Mouse (Mus musculus): Measurements from ENCODE around the gene Six6. TPM values are rescaled to one million over a fixed set of nuclear protein-coding genes. Genes with fewer than 3 reads are reported as not detected.

Gene Six6
- polyA plus RNA-seq, 1 experiment from 2014 or later, result not detected

DNA sequence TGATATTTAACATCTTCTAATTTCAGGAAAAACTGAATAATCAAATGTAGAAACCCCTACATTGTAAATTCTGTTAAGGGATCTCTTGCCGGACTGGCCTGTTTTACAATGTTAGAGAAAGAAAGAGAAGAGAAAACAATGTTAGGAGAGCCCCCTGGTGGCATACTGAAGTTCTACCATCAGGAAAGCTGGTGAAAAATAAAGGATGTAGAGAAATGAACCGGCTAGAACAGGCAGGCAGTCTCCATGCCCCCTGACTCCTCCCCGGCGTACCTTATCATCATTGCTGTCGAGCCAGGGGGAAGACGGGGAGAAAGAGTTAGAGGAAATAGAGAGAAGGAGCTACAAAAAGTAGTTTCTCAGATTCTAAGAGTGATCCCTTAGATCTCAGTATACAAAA, 33.5 kb downstream of the Six6 start:
- ATAC-seq (replicated peaks; ENCODE audit: insufficient number of reproducible peaks, low FRiP score, low TSS enrichment), result no peak
- WGBS (ENCODE audit: insufficient replicate concordance), result 3% methylated on average over 6 of the region's 6 CpGs

DNA sequence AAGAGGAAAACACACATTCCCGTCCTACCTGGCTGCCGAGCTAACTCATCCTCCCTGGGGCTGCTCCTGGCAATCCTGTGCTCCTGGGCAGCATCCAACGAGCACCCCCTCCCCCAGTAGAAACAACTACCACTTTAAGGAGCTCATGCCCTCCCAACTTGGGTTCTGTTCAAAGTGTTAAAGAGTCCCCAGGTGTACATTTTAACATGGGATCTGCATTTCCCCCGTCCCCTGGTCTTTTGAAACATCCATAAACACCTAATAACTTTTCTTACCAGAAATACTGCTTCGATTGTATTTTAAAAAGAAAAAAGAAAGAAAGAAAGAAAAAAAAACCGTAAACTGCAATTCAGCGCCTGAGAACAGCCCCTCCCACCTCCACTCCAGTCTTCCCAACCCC, 36.5 kb downstream of the Six6 start:
- no peak for ATAC-seq (replicated peaks; ENCODE audit: insufficient number of reproducible peaks, low FRiP score, low TSS enrichment)
- WGBS (ENCODE audit: insufficient replicate concordance), result 2% methylated on average over 7 of the region's 7 CpGs

More for the DNA sequence above, 33.5 kb downstream of the Six6 start:
- Histone ChIP-seq H3K9ac (ENCODE audit: low read depth, low read length) (no peak overlapping the region), H3K4me2 (no peak overlapping the region), H3K27ac (ENCODE audit: low read depth, low read length) (no peak overlapping the region), H3K4me3 (ENCODE audit: low read depth, low read length) (no peak overlapping the region), H3K27me3 (ENCODE audit: control insufficient read depth, insufficient read depth, low read length) (peaks cover 6% of the 10 kb centered on the region), H3K9me3 (replicated peaks; ENCODE audit: control insufficient read depth, low read length) (no peaks in the 10 kb centered on the region), H3K4me1 (ENCODE audit: control insufficient read depth, insufficient read depth, low read length) (no peaks in the 10 kb centered on the region), H3K36me3 (ENCODE audit: control insufficient read depth, insufficient read depth, low read length) (no peaks in the 10 kb centered on the region)

DNA sequence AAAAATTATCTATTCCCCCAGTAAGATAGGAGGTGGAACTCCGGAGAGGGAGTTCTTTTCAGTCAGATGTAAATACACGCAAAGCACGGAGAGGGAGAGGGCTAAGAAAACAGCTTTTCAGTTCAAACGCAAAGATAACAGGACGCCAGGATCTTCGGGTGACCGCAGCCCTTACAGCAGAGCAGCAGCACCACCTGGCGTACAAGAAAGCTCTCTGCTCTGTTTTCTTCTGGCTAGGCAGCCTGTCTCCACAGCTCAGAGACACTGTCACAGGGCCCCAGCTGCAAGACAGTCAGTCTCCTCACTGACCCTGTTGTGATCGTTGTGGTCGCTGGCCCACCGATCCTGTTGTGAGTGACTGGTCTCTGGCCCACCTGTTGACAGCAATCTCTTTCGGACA, 37.0 kb downstream of the Six6 start:
- peak; percentile 65; the same call in 1 of the 2 replicates for ATAC-seq (replicated peaks; ENCODE audit: insufficient number of reproducible peaks, low FRiP score, low TSS enrichment)
- Histone ChIP-seq H3K9me3 (replicated peaks; ENCODE audit: control insufficient read depth, low read length) (no peaks in the 10 kb centered on the region), H3K4me2 (peak overlapping the region; percentile 75), H3K9ac (ENCODE audit: low read depth, low read length) (peak overlapping the region; percentile 16; the same call in 1 of the 2 replicates), H3K36me3 (ENCODE audit: control insufficient read depth, insufficient read depth, low read length) (no peaks in the 10 kb centered on the region), H3K4me1 (ENCODE audit: control insufficient read depth, insufficient read depth, low read length) (no peaks in the 10 kb centered on the region), H3K27me3 (ENCODE audit: control insufficient read depth, insufficient read depth, low read length) (peaks cover 4% of the 10 kb centered on the region; the same call in 1 of the 2 replicates), H3K4me3 (ENCODE audit: low read depth, low read length) (peak overlapping the region; percentile 40), H3K27ac (ENCODE audit: low read depth, low read length) (no peak overlapping the region)
- WGBS (ENCODE audit: insufficient replicate concordance), result 1% methylated on average over 12 of the region's 12 CpGs

More for the DNA sequence above, 36.5 kb downstream of the Six6 start:
- H3K27me3 ChIP-seq (ENCODE audit: control insufficient read depth, insufficient read depth, low read length), result peaks cover 6% of the 10 kb centered on the region
- peak overlapping the region; percentile 40 for H3K4me3 ChIP-seq (ENCODE audit: low read depth, low read length)
- no peaks in the 10 kb centered on the region for H3K9me3 ChIP-seq (replicated peaks; ENCODE audit: control insufficient read depth, low read length)
- H3K4me1 ChIP-seq (ENCODE audit: control insufficient read depth, insufficient read depth, low read length), result no peaks in the 10 kb centered on the region
- no peak overlapping the region for H3K27ac ChIP-seq (ENCODE audit: low read depth, low read length)
- no peaks in the 10 kb centered on the region for H3K36me3 ChIP-seq (ENCODE audit: control insufficient read depth, insufficient read depth, low read length)
- peak overlapping the region; percentile 16; the same call in 1 of the 2 replicates for H3K9ac ChIP-seq (ENCODE audit: low read depth, low read length)
- H3K4me2 ChIP-seq, result peak overlapping the region; percentile 75

DNA sequence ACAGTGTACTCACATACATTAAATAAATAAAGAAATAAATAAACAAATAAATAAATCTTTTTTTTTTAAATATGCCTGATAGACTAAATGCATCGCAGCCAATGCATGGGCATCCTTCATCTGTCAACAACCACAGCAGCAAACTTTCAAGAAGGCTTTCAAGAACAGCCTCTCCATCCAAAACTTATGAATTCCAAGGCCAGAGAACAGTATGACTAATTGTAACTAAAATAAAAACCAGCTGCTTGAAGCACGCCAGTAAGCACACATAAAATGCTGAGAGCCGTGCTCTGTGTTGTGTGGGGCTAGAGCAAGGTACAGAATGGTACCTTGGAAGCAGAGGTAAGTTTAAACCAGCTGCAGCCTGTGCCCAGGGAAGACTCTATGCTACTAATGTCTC, 38.2 kb downstream of the Six6 start:
- no peak for ATAC-seq (replicated peaks; ENCODE audit: insufficient number of reproducible peaks, low FRiP score, low TSS enrichment)
- H3K27ac ChIP-seq (ENCODE audit: low read depth, low read length), result no peak overlapping the region
- no peak overlapping the region for H3K9ac ChIP-seq (ENCODE audit: low read depth, low read length)
- H3K27me3 ChIP-seq (ENCODE audit: control insufficient read depth, insufficient read depth, low read length), result no peaks in the 10 kb centered on the region
- no peaks in the 10 kb centered on the region for H3K9me3 ChIP-seq (replicated peaks; ENCODE audit: control insufficient read depth, low read length)
- H3K4me1 ChIP-seq (ENCODE audit: control insufficient read depth, insufficient read depth, low read length), result no peaks in the 10 kb centered on the region
- H3K36me3 ChIP-seq (ENCODE audit: control insufficient read depth, insufficient read depth, low read length), result no peaks in the 10 kb centered on the region
- H3K4me3 ChIP-seq (ENCODE audit: low read depth, low read length), result no peak overlapping the region
- 88% methylated on average over 3 of the region's 3 CpGs for WGBS (ENCODE audit: insufficient replicate concordance)
- H3K4me2 ChIP-seq, result no peak overlapping the region

DNA sequence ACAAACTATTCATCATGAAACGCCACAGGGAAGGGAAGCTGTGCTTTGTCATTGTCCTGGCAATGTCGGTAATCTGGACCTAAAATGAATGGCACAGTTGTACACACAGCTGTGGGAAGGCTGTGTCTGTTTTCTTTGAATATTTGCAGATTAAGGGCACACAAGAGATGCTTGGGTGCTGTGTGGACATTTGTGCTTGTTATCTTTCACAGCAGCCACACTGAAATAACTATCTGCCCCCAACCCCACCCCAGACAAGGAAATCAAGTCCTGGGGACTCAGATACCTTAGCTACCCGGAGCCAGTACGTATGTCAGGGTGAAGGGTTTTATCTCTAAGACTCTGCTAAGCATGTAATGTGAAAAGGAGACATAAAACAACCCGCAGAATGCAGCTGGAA, 39.5 kb downstream of the Six6 start:
- no peak overlapping the region for H3K27ac ChIP-seq (ENCODE audit: low read depth, low read length)
- no peak for ATAC-seq (replicated peaks; ENCODE audit: insufficient number of reproducible peaks, low FRiP score, low TSS enrichment)
- no peak overlapping the region for H3K4me3 ChIP-seq (ENCODE audit: low read depth, low read length)
- H3K4me2 ChIP-seq, result no peak overlapping the region
- WGBS (ENCODE audit: insufficient replicate concordance), result 45% methylated on average over 5 of the region's 5 CpGs
- H3K9me3 ChIP-seq (replicated peaks; ENCODE audit: control insufficient read depth, low read length), result no peaks in the 10 kb centered on the region
- H3K36me3 ChIP-seq (ENCODE audit: control insufficient read depth, insufficient read depth, low read length), result no peaks in the 10 kb centered on the region
- no peaks in the 10 kb centered on the region for H3K4me1 ChIP-seq (ENCODE audit: control insufficient read depth, insufficient read depth, low read length)
- H3K27me3 ChIP-seq (ENCODE audit: control insufficient read depth, insufficient read depth, low read length), result no peaks in the 10 kb centered on the region
- H3K9ac ChIP-seq (ENCODE audit: low read depth, low read length), result no peak overlapping the region

DNA sequence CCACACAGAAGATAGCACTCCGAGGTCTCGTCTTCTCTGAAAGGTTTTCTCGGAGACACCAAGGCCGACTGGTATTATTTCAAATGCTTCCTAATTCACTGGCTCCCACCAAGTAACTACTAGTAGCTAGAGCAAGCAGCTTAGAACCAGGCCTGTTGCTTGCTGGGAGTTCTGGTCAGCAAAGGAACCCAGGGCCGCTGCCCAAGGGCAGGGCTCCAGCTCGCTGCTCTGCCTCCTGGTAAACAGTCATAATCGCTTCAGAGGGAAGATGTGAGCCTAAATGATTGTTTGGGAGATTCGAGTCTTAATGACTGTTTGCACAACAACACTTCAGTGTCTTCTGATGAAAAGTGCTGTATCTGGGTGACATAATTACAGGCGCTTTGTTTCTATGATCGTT, 42.9 kb downstream of the Six6 start:
- no peak overlapping the region for H3K27ac ChIP-seq (ENCODE audit: low read depth, low read length)
- no peaks in the 10 kb centered on the region for H3K9me3 ChIP-seq (replicated peaks; ENCODE audit: control insufficient read depth, low read length)
- ATAC-seq (replicated peaks; ENCODE audit: insufficient number of reproducible peaks, low FRiP score, low TSS enrichment), result no peak

DNA sequence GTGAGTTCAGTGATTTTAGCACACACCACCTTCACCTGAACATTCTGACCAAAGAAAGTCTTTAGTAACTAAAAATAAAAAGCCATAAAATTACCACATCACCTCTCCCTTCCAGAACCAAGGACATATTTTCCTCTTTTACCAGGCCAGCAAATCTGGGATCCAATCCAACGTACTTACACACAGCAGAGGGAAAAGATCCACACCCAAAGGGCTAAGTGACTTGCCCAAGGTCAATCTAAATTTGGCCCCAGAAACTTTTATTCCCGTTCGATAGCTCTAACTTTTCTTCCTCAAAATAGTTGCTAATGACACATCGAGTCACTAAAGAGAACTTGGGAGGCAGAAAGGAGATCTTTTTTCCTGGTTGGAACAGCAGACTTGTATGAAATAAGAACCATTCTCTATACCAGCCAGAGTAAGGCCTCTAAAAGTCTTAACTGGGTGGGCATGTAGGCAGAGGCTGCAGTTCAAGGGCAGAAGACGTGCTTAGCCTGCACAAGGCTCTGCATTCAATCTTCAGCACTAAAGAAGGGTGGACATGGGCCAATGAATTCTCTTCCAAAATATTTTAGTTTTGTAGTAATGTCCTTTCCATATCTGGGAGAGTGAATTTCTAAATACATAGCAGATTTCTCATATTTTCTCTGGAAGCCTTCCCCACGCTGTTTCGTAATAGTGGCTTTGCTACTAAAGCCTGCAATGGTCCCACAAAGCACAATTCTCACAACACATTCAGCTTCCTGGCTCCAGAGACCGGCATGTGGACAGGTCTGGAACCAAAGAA, 43.6 kb downstream of the Six6 start:
- Histone ChIP-seq H3K4me3 (ENCODE audit: low read depth, low read length) (no peak overlapping the region), H3K27me3 (ENCODE audit: control insufficient read depth, insufficient read depth, low read length) (no peaks in the 10 kb centered on the region), H3K27ac (ENCODE audit: low read depth, low read length) (no peak overlapping the region), H3K4me2 (no peak overlapping the region), H3K9me3 (replicated peaks; ENCODE audit: control insufficient read depth, low read length) (no peaks in the 10 kb centered on the region), H3K4me1 (ENCODE audit: control insufficient read depth, insufficient read depth, low read length) (no peaks in the 10 kb centered on the region), H3K9ac (ENCODE audit: low read depth, low read length) (no peak overlapping the region), H3K36me3 (ENCODE audit: control insufficient read depth, insufficient read depth, low read length) (no peaks in the 10 kb centered on the region)
- ATAC-seq (replicated peaks; ENCODE audit: insufficient number of reproducible peaks, low FRiP score, low TSS enrichment), result no peak
- WGBS (ENCODE audit: insufficient replicate concordance), result 83% methylated on average over 8 of the region's 8 CpGs

More for the DNA sequence above, 42.9 kb downstream of the Six6 start:
- H3K4me1 ChIP-seq (ENCODE audit: control insufficient read depth, insufficient read depth, low read length), result no peaks in the 10 kb centered on the region
- H3K27me3 ChIP-seq (ENCODE audit: control insufficient read depth, insufficient read depth, low read length), result no peaks in the 10 kb centered on the region
- no peak overlapping the region for H3K9ac ChIP-seq (ENCODE audit: low read depth, low read length)
- no peaks in the 10 kb centered on the region for H3K36me3 ChIP-seq (ENCODE audit: control insufficient read depth, insufficient read depth, low read length)
- H3K4me3 ChIP-seq (ENCODE audit: low read depth, low read length), result no peak overlapping the region
- no peak overlapping the region for H3K4me2 ChIP-seq
- 75% methylated on average over 10 of the region's 10 CpGs for WGBS (ENCODE audit: insufficient replicate concordance)
